Mouse (Mus musculus) brain, embryonic 14.5 days (tissue): ENCODE data around the gene Thra.

Experiments
- CTCF ChIP-seq: fragments of 200-500 bp; IDR thresholded peaks from 2 replicates; pipeline ENCODE4 v1.5.1; 2012; ENCODE audit warnings: inconsistent platforms, mild to moderate bottlenecking, moderate library complexity, borderline replicate concordance; ENCODE audit not compliant: insufficient read depth, insufficient read length; ENCODE audit errors: extremely low read depth
- POLR2A ChIP-seq: fragments of 200-500 bp; IDR thresholded peaks from 2 replicates; pipeline ENCODE4 v1.6.1; 2012; ENCODE audit warnings: mild to moderate bottlenecking, inconsistent platforms, borderline replicate concordance; ENCODE audit not compliant: poor library complexity, insufficient read depth, insufficient read length, severe bottlenecking; ENCODE audit errors: extremely low read depth

GRCm38 (mm10) chr11:98753264-98753663, 12.8 kb downstream of the Thra start:
- TF ChIP-seq CTCF, result no peak
- no peak for TF ChIP-seq POLR2A
